Comparison of ENCODE assay signal across 8 mouse cellular contexts in the genomic region with DNA sequence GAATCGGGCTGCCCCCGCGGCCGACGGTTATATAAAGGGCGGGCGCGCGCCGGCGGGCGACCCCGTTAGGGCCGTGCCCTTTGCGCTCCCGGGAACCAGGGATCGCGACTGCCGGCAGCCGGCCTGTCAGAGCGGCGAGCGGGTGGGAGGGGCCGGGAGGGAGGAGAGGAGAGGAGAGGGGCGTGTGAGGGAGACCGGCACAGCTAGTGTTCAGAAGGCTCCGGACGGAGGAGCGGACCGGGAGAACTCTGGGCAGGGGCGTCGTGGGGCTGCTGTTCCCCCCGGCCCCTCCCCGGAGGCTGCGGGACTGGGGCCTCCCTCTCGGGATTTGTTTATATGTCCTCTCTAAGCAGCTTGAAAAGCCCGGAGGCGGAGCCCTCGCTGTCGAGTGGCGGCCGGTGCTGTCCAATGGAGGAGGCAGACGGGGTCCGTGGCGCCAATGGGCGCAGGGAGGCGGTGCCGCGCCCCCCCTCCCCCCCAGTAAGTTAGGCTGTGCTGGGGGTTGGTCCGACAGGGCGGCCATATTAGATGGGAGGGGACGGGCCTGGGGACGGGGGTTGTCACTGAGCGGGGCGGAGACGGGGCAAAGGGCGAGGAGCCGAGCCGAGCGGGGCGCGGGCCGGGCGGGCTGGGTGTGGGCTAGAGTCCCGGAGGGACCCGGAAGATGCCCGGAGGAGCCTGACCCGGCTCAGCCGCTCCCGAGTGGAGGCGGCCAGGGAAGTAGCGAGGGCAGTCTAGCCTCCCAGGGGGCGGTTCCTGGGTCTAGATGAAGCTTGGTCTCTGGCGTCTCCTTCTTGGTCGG. TPM values are rescaled to one million over a fixed set of nuclear protein-coding genes. Genes with fewer than 3 reads are reported as not detected.
DNase-seq lines count a peak whose midpoint lies in the region; ATAC-seq lines count a peak whose summit lies in the region.

No protein-coding gene starts in this region.

- H3K4me1 ChIP-seq in forebrain, embryonic 14.5 days (ENCODE audit: control insufficient read depth, insufficient read depth, low read length), result no peaks in the 10 kb centered on the region
- H3K4me1 ChIP-seq in neural tube, embryonic 15.5 days, result peaks cover 9% of the 10 kb centered on the region

- peak overlapping the region; percentile 64 for H3K27ac ChIP-seq in forebrain, embryonic 14.5 days (ENCODE audit: low read depth, low read length)
- H3K27ac ChIP-seq in neural tube, embryonic 15.5 days (replicated peaks), result peak overlapping the region; percentile 90

- under 1% methylated on average over 65 of the region's 75 CpGs for WGBS in forebrain, embryonic 14.5 days
- 0% methylated on average over 49 of the region's 75 CpGs for WGBS in neural tube, embryonic 15.5 days

- H3K36me3 ChIP-seq in forebrain, embryonic 14.5 days (ENCODE audit: control insufficient read depth, insufficient read depth, low read length), result no peaks in the 10 kb centered on the region
- no peaks in the 10 kb centered on the region for H3K36me3 ChIP-seq in neural tube, embryonic 15.5 days

- H3K9ac ChIP-seq in forebrain, embryonic 14.5 days (ENCODE audit: low read length), result peak overlapping the region; percentile 75
- H3K9ac ChIP-seq in neural tube, embryonic 15.5 days (replicated peaks), result peak overlapping the region; percentile 82

- peak; percentile 97 for DNase-seq in ES-CJ7 (ENCODE audit: low read depth, low spot score)
- peak; percentile 92 for DNase-seq in cerebellum, adult 11 months
- DNase-seq in forebrain, embryonic 14.5 days (ENCODE audit: low spot score), result peak; percentile 99
- DNase-seq in heart, postnatal 14 days, result peak; percentile 93
- DNase-seq in layer of hippocampus, adult 11-12 months (ENCODE audit: low spot score), result peak; percentile 96
- peak; percentile 98 for DNase-seq in lung, adult 18-20 months
- DNase-seq in testis, postnatal 14 days (ENCODE audit: low spot score), result peak; percentile 98

- H3K27me3 ChIP-seq in forebrain, embryonic 14.5 days (replicated peaks; ENCODE audit: control insufficient read depth, insufficient read depth, low read length), result no peaks in the 10 kb centered on the region; the same call in 1 of the 2 replicates
- no peaks in the 10 kb centered on the region for H3K27me3 ChIP-seq in neural tube, embryonic 15.5 days (replicated peaks)

- intact Hi-C loops in heart, postnatal 14 days (cut with DNase I), result loop anchor here (5.0 kb wide), 2 partner anchors 61 to 171 kb away; no protein-coding TSS in a partner anchor

- peak overlapping the region; percentile 97 for H3K4me3 ChIP-seq in forebrain, embryonic 14.5 days (ENCODE audit: low read depth, low read length)
- H3K4me3 ChIP-seq in neural tube, embryonic 15.5 days (replicated peaks), result peak overlapping the region; percentile 90

- no peaks in the 10 kb centered on the region for H3K9me3 ChIP-seq in forebrain, embryonic 14.5 days (replicated peaks; ENCODE audit: control insufficient read depth, low read length)
- no peaks in the 10 kb centered on the region for H3K9me3 ChIP-seq in neural tube, embryonic 15.5 days (replicated peaks)

- peak; percentile 98 for ATAC-seq in forebrain, embryonic 14.5 days
- peak; percentile 97 for ATAC-seq in neural tube, embryonic 15.5 days (ENCODE audit: low FRiP score)

- H3K4me2 ChIP-seq in forebrain, embryonic 14.5 days (ENCODE audit: low read length), result peak overlapping the region; percentile 63
- H3K4me2 ChIP-seq in neural tube, embryonic 15.5 days, result peak overlapping the region; percentile 78

RNA-seq across cellular contexts. Expression of gene Crebrf, which starts 0.7 kb away (rescaled TPM):
- polyA plus RNA-seq in forebrain, embryonic 14.5 days (2014; fragmentation: Nextera tagmentation; extraction: Ambion mirVana), result 10.0 and 12.8 TPM in 2 replicates
- total RNA-seq in heart, postnatal 14 days (2021), result 10 to 100 TPM; 44.5 to 49.6 TPM
- polyA plus RNA-seq in neural tube, embryonic 15.5 days (2015; fragmentation: Nextera tagmentation; extraction: Ambion mirVana), result 10.4 and 11.4 TPM in 2 replicates

RNA-seq across cellular contexts. Expression of gene Atp6v0e, which starts 53.1 kb away (rescaled TPM):
- 154 and 185 TPM in 2 replicates for polyA plus RNA-seq in forebrain, embryonic 14.5 days (2014; fragmentation: Nextera tagmentation; extraction: Ambion mirVana)
- 10 to 100 TPM; 68.1 to 71.3 TPM for total RNA-seq in heart, postnatal 14 days (2021)
- 85.8 and 114 TPM in 2 replicates for polyA plus RNA-seq in neural tube, embryonic 15.5 days (2015; fragmentation: Nextera tagmentation; extraction: Ambion mirVana)

Comparison
In these comparisons a context has a peak if more than half of its experiments do, and no peak if none do; other contexts are left out.
1. Peak in every context shown above with its lines: DNase-seq, ATAC-seq, H3K4me3 ChIP-seq and H3K27ac ChIP-seq.